Mouse (Mus musculus): ENCODE measurements at regions not wholly inside any gene's neighbourhood (a gene's known extent, or its start where the extent isn't known, plus 50 kb on each side); places are given as distances from the start of the nearest gene placed in this dataset.

DNA sequence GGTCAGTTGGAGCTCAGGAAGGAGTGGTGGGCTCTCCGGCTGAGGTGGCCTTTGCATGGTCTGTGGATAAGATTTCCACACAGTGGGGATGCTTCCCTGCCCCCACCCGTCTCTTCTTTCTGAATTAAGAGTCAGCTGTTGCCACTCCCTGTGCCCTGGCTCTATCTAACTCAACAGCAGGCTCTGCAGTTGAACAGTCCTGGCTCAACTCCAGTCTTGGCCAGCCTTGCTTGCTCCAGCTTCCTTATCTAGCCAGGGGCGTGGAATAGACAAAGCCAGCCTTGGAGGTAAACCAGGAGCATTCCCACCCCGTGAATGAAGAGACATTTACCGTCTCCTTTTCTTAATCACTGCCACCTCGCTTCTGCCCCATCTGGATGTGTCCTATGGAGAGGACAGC is 89.7 kb downstream of the Mn1 start:
- DNase-seq: peak; percentile 72

DNA sequence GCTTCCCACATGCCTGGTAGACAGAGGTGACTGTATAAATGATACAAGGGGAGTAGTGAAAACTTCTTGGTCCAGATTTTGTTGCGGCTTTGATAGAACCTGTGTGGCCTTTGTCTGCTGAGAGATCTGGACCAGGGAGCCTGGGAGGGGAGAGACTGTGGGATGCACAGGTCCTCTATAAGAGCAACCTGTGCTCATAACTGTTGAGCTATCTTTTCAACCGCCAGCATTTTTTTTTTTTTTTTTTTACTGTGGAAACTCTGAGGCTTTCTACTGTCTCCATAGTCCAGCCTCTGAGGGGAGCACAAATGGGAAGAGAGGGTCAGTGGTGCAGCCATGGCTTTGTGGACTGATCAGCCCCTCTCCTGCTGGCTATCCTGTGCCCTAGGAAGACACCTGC is 90.2 kb downstream of the Mn1 start:
- no peak for DNase-seq

DNA sequence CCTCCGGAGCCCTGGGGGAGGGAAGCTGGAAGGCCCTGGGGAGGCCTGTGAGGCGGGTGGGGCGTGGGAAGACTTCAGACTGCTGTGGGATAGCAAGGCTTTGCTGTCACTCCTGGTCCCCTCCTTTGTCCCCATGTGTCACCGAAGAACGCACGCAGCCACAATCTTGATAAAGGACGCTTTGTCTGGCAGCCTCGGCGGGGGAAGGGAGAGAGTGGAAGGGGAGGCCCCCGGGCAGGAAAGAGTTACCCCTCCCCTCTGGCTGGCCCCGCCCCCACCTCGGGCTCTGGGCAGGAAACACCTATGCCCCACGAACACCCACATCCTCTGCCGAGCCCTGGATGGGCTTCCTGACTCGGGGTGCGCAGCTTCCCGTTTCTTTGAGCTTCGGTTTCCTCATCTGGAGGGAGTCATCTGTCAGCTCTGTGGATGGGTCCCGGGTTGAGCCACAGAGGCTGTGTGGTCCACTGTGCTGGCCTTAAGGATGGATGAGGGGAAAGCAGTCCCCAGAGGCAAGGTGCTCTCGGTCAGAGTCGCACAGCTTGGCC is 91.9 kb downstream of the Mn1 start:
- DNase-seq: peak; percentile 80

DNA sequence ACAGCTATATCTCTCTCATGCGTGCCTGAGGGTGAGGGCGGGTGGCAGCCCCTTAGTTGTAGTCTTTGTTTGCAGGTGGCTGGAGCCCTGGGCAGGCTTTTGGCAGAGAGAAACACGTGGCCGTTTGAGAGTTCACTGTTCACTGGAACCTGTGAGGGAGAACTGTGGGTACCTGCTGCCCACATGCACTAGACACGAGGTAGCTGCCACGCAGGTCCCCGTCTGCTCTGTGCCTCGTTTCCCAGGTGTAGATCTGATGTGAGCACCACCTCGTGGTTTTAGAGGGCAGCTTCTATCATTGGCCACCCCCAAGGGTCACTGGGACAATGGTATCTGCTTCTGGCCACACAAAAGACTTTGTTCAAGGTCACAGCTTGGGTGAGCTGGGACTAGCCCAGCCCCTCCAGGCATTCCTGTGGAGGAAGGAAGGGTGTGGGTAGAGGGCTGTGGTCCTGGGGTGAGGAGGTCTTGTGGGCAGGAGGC is 92.5 kb downstream of the Mn1 start:
- peak; percentile 22 for DNase-seq

DNA sequence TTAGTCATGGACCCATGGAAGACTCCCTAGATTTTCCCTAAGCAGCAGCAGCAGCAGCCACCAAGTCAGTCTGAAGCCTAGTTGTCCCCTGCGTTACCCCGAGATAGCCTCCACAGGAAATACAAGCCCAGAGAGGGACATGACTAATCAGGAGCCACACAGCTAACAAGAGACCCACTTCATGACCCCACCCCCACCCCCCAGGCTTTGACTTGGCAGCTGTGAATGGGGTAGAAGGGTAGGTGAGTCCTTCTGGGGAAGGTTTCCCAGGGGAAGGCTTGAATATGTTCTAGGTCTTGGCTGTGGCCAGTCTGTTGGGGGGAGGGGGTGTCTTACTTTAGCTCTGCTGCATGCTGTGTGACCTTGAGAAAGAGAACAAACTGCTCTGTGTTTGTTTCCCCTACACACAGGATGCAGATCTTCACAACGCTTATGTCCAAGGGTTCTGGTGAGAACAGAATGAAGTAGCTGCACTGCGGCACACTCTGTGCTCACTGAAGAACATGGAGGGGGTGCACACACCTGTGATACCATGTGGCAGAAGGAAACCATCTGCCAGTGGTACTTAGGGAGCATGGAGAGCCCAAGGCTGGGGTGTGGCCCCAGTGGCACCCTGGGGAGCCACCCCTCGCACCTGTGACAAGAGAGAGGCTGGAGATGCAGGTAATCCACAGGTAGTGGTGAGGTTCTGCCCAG is 93.2 kb downstream of the Mn1 start:
- DNase-seq: no peak

DNA sequence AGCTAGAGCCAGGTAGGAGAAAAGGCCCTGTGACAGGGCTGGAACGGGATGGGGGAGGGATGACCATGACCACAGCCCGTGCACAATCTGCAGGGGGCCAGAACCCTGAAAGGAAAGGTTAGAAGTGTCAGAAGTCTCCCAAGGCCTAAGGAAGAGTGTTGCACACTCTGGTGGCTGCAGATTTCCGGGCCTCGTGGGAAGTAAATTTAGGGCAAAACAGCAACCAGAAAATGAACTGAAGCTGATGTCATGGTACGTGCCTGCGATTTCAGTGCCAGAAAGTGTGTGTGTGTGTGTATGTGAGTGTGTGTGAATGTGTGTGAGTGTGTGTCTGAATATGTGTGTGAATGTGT is 93.7 kb downstream of the Mn1 start:
- no peak for DNase-seq

DNA sequence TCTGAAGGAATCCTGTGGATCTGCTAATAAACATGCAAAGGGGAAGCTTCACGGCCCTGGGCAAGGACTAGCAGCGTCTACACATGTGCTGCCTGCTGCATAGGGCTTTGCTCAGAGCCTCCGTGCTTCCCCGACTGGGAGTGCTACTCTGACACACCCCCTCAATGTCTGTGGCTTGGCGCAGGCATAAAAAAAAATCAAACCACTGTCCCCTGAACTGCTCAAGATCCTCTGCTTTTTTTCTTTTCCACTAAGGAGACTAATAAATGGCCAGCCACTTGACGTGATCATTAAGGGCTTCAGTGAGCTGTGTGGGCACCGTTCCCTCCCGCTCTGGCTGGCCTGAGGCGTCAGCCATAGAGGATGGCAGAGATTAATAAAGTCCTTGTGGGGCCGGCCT is 94.8 kb downstream of the Mn1 start:
- DNase-seq: no peak

DNA sequence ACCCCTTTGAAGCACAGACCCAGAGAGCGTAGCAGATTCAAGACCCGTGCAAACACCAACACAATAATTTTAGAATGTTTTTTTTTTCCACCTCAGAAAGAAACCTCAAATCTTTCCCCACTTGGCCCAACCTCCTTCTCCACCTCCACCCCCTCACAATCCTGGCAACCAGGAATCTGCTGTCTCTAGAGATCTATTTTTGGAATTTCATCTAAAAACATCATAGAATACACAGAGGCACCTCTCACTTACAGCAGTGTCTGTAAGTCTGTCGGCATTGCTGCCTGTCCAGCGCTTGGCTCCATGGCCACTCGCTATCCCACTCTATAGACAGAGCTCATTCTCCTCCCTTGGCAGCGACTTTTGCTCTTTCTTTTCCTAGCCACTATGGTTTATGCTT is 96.8 kb downstream of the Mn1 start:
- DNase-seq: no peak

DNA sequence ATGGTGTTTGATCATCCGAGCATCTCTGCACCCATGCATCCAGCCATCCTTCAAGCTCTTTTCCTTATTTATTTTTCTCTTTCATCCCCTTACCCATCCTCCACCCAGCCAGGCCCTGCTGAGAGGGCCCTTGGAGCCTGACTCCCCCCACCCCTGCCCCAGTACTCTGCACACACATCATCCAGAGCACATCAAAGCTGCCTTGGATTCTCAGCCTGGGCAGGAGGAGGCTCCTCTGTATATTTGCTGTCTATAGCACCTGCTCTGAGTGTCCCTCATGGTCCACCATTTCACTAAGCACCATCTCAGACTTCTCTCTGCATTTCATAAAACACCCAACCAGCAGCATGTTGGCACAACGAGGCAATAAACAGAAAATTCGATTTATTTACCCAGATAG is 101.9 kb downstream of the Mn1 start:
- no peak for DNase-seq

DNA sequence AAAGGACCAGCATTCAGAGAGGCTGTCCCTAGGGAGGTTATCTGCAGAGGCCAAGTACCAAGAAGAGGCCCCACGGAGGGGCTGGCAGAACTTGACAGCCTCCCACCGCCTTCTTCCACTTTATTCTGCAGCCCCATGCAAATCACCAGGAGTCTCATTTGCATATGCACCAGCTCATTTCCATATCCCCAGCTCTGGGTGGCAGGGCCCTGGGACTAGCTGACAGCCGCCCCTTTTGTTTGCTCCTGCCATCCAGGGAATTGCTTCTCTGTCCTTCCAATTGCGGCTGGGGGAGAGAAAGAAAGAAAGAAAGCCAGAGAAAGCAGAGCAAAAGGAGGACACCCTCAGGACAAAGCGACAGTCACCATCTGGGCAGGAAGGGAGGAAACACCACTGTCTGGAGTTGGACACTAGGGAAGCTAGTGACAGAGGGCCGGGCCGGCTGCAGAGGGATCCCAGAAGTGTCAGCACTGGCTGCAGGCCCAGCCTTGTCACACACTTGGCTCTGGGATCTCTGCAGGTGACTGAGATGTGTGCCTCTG is 102.4 kb downstream of the Mn1 start:
- no peak for DNase-seq

DNA sequence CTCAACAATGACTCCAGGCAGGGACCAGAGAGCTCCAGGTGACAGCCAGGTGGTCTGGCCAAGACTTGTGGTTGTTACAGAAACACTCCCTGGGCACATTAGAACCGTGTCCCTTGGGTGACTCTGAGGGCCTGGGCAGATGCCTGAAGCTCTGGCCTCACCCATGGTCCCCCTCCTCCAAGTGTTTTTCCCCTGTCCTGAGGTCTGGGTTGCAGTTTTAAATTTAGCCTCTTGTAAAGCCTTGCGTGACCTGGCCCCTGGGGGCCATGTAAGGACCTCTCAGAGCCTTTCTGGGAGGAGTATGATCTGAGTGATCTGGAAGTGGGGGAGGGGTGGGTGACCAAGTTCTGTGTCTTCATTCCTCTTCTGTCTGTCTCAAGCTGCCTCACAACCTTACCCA is 104.7 kb downstream of the Mn1 start:
- DNase-seq: no peak

DNA sequence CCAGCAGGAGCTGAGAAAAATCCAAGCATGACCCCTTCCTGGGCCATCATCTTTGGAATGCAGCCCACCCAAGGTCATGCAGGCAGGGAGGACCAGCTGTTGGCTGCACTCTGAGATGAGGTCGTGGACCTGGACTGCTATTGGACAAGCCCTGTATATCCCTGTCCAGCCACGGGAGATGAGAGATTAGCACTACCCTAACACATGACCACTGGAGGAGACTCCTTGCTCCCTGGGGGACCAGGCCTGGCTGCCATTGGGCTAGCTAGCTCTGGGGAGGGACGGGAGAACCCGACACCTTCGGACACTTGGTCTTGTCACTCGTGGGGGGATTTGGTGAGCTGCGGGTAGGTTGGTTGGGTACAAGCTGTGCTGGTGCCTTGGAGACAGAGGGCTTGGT is 105.4 kb downstream of the Mn1 start:
- no peak for DNase-seq

DNA sequence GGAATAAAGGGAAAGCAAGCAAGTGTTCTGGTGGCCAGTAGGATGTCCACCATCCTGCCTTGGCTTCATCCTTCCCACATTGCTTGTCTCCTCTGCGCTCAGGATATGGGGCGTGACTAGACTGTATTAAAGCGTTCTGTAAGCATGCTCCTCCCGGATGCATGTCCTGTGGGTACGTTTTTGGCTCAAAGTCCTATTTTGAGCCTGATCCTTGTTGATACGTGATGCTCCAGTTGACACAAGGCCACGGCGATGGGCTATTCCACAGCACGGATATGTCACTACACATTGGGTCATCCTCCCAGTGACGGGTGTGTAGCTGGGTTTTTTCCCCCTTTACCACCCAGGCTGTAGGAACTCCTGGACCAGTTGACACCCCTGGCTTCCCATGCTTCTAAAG is 110.6 kb downstream of the Mn1 start:
- DNase-seq: no peak

DNA sequence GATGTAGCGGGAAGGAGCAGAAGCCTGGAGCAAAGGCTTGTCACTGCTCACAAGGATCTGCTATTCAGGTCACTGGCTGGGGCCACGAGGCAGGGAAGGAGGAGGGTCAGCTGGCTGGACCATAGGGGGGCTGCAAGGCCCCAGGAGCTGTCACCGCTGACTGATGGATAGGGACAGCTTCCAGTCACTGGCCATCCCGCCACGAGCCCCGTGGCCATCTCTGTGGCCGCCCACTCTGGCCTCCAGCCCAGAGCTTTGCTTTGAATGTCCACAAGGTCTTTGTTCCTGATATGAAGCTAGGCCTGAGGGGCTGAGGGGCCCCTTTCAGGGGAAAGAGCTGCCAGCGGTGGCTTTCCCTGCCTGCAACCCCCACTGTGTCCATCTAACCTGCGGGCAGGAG is 111.9 kb downstream of the Mn1 start:
- DNase-seq: no peak

DNA sequence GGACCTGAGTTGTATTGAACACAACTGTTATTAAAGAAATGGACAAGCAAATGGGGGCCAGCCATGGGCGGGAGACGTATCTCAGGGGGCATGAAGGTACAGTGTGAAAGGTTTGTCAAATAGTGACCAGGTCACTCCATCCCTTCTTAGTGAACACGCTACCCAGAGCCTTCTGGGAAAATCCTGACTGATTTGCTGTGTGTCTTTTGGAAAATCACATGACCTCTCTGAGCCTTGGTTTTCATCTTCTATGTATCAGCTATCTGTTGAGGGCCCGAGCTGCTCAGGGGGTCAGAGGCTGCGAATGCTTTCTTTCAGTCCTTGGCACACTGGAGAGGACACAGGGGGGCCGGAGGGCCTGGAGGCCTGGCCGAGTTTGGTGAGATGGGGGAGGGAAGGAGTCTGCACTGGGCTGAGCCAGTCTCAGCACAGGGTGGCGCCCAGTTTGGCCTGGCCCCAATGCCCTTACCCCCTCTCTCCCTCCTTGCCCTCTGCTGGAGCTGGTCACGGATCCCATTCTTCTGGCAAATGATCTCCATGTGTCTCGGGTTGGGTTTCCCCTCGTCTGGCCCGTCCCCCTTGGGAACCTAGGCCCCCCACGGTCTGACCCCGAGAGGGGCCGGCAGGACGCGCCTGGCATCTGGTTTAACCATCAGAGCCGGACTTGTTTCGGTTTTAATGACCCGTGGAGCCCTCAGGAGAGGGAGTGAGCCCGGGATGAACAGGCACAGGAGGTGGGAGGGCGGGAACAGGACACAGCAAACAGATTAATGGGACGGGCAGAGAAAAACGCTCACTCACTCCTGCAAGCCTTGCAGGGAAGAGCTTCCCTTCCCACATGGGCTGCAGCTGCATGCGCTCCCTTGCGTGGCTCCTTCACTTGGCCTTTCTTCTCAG is 113.7 kb downstream of the Mn1 start:
- no peak for DNase-seq

DNA sequence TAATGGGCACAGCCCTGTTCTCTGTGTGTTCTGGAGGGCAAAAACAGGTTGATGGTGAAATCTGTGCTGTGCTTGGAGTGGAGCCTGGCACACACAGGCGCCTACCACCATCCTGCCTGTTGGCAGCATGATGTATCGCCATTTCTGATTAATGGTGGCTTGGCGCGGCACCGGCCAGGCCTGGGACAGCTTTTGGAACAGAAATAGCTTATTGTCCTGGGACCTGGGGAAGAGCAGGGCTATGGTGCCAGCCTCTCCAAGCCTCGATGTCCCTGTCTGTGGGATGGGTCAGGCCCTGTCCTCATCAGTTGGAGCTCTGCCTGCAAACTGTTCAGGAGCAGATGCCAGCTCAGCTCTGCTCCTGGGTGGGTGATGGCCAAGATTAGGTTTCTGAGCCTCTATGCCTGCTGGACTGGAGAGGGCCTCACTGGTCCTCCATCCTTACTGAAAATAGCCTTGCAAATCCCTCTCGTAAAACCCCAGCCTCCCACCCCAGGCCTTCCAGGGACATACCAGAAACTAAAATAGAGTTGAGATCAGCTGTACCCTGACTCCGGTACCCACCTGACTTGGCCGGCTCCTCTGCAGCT is 115.4 kb downstream of the Mn1 start:
- no peak for DNase-seq

DNA sequence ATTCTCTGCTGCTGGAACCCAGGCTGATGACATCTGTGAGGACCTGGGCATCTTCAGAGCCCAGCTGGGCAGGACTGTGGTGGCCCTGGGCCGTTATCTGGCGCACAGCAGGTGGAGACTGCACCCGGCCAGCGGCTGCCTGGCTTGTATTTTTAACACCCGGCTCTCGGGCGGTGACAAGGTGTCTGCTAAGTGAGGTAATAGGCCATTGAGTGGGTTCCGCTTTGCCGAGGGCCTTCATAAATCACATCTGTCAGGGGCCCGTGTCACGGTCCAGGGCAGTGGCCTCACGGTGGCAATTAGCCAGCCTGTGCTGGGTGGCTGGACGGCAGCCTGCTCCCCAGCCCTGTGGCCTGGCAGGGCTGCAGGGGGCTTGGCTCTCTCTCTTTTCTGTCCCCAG is 118.8 kb downstream of the Mn1 start:
- peak; percentile 12 for DNase-seq

DNA sequence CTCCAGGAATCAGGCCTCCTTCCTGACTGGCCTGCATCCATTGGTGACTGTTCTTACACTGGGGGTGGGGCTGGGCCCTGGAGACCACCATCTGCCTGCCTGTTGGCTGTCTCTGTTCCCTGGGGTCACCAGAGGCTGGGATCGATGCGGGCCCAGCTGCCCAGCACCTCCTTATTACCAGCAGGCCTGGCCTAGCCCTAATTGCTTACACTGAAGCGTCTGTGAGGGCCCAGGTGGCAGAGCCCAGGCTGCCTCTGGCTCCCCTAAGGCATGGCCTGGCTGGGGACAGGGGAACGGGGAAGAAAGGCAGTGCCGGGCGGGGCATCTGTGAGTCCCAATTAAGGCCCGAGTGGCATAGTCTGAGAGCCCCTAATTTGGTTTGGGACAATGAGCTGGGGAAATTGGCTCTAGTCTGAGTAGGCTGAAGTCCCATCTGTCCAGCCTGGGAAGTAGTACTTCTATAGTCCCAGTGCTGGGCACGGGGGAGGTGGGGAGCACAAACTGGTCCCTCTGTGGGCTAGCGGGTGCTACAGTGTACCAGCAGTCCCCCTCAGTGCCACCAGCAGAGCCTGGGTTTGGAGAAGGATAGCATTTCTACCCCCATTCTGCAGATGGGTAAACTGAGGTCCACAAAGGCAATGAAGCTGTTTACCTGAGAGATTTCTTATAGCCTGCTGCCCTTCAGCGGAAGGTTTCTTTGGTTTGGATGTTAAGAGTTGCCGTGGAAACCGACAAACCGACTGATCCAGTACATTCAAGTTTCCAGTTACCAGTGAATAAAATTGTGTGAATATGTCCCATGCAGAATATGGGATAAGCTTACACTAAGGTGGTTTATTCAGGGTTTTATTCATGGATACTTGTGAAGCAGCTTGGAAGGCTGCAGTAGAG is 121.6 kb downstream of the Mn1 start:
- DNase-seq: no peak

DNA sequence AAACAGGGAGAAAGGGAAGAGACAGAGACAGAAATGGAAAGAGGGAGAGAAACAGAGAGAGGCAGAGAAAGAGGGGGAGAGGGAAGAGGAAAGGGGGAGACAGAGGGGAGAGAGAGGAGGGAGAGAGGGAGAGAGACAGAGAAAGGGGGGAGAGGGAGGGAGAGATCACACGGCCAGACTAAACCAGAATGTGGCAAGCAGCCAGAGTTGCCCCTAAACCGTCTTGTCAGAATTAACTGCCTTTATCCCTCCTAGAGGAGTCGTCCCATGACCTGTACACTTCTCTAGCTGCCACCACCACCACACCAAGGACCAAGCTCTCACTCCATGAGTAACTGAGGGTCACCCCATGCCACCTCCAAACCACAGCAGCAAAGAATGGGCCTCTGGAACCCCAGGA is 123.3 kb downstream of the Mn1 start:
- DNase-seq: no peak

DNA sequence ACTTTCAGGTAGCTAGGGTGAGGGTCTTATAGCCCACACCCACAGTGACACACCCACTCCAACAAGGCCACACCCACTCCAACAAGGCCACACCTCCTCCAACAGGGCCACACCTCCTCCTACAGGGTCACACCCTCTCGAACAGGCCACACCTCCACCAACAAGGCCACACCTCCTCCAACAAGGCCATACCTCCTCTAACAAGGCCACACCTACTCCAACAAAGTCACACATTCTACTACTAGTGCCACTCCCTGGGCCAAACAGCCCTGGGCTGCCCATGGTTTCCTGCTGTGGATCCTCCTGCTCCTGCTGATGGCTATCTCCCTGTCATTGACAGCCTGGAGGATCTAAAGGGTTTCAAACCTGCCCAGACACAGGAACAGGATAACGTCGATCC is 124.9 kb downstream of the Mn1 start:
- no peak for DNase-seq

DNA sequence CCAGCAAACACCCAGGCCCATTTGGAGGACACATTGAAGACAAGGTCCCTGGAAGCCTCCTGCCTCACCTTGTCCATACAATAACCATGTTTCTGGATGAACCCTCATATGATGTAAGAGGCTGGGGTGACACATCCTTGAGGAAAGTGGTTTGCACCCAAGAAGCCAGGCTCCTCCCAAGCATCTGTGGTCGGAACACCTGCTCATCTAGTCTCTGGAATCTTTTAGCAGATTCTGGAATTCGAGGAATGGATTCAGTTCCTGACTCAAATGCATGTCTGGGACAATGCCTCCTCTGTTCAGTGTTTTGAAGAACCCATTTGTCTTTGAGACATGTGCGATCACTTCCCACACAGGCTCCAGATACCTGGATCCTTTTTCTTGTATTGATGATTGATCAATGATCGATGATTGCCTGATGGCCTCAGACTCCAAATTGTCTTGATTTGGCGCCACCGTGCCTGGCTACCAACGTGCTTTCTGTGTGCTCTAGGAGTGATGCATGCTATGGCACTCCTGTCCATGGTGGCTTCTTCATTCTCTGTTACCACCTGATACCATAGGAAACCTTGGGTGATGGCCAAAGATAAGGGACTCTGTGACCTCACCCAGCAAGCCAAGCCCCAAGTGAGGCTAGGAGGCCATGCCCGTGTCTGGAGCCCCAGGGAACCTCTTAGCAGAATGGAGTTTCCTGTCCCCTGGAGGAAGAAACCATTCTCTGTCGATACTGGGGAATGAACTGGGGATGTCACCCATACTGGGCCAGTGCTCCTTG is 126.7 kb downstream of the Mn1 start:
- no peak for DNase-seq
